Mouse (Mus musculus): ENCODE measurements around the gene Zfp982. TPM values are rescaled to one million over a fixed set of nuclear protein-coding genes. Genes with fewer than 3 reads are reported as not detected.
"Not testable (repeated sequence)": the region's sequence is repeated elsewhere in the genome, so short reads cannot be mapped to it uniquely, and the experiment has no call there.

Zfp982 gene
- polyA plus RNA-seq, 1 experiment from 2014 or later, result 4.8 TPM

DNA sequence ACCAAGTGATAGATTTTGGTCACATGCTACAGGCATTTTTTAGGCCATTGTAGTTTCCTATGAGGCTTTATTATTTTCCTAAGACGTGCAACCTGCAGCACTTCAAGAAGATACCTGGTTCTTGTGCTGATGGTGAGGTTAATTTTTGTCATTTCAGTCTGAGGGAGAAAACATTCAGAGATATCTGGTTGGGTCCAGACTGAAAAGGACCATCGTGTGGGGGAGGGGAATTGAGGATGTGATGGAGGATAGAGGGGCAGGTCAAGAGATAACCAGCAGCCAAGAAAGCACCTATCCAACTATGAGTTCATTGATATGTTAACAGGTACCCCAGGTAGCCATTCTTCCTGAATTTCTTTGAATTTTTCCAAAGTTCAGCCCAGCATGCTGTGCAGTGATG is 62.1 kb downstream of the Zfp982 start:
- ATAC-seq (ENCODE audit: insufficient read depth, low FRiP score); H3K36me3 ChIP-seq (ENCODE audit: control insufficient read depth, insufficient read depth, low read length); H3K4me1 ChIP-seq (ENCODE audit: control insufficient read depth, insufficient read depth, low read length); H3K27ac ChIP-seq (ENCODE audit: low read length); H3K4me3 ChIP-seq (replicated peaks; ENCODE audit: low read length); H3K27me3 ChIP-seq (ENCODE audit: control insufficient read depth, insufficient read depth, low read length); H3K4me2 ChIP-seq (ENCODE audit: low read depth, low read length); H3K9me3 ChIP-seq (replicated peaks; ENCODE audit: control insufficient read depth, low read length); H3K9ac ChIP-seq (ENCODE audit: low read length): not testable (repeated sequence)
- WGBS, result 68% methylated on average over 2 of the region's 2 CpGs

DNA sequence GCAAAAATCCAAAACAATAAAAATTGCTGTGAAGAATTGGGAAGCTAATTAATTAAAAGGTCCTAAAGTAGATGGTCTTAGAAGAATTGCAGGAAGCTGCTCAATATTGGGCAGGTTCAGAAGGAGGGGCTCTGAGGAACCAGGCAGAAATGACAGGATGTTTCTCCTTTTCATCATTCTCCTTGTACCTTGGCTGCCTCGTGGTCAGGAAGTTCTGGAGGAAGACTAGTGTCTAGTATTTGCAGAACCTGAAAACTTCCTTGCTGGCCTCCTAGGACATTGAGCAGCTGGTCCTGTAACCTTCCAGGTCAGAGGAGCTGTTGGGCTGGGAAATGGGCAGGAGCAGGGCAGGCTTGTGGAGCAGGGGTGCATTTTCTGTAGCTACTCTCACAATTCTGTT is 64.7 kb downstream of the Zfp982 start:
- H3K9ac ChIP-seq (ENCODE audit: low read length); ATAC-seq (ENCODE audit: insufficient read depth, low FRiP score); H3K4me3 ChIP-seq (replicated peaks; ENCODE audit: low read length); H3K9me3 ChIP-seq (replicated peaks; ENCODE audit: control insufficient read depth, low read length); H3K4me1 ChIP-seq (ENCODE audit: control insufficient read depth, insufficient read depth, low read length); H3K27ac ChIP-seq (ENCODE audit: low read length); H3K4me2 ChIP-seq (ENCODE audit: low read depth, low read length); H3K36me3 ChIP-seq (ENCODE audit: control insufficient read depth, insufficient read depth, low read length); H3K27me3 ChIP-seq (ENCODE audit: control insufficient read depth, insufficient read depth, low read length): not testable (repeated sequence)
- 50% methylated on average over 1 of the region's 1 CpGs for WGBS

GRCm38 (mm10) chr4:147558011-147558410 is 65.8 kb downstream of the Zfp982 start:
- H3K4me3 ChIP-seq (replicated peaks; ENCODE audit: low read length); H3K27me3 ChIP-seq (ENCODE audit: control insufficient read depth, insufficient read depth, low read length); H3K4me1 ChIP-seq (ENCODE audit: control insufficient read depth, insufficient read depth, low read length); H3K9ac ChIP-seq (ENCODE audit: low read length); H3K4me2 ChIP-seq (ENCODE audit: low read depth, low read length); H3K9me3 ChIP-seq (replicated peaks; ENCODE audit: control insufficient read depth, low read length); H3K36me3 ChIP-seq (ENCODE audit: control insufficient read depth, insufficient read depth, low read length); H3K27ac ChIP-seq (ENCODE audit: low read length); ATAC-seq (ENCODE audit: insufficient read depth, low FRiP score): not testable (repeated sequence)

- H3K4me3 ChIP-seq (replicated peaks; ENCODE audit: low read length); ATAC-seq (ENCODE audit: insufficient read depth, low FRiP score); H3K4me2 ChIP-seq (ENCODE audit: low read depth, low read length); H3K4me1 ChIP-seq (ENCODE audit: control insufficient read depth, insufficient read depth, low read length); H3K27me3 ChIP-seq (ENCODE audit: control insufficient read depth, insufficient read depth, low read length); H3K36me3 ChIP-seq (ENCODE audit: control insufficient read depth, insufficient read depth, low read length); H3K27ac ChIP-seq (ENCODE audit: low read length); H3K9ac ChIP-seq (ENCODE audit: low read length); H3K9me3 ChIP-seq (replicated peaks; ENCODE audit: control insufficient read depth, low read length): not testable (repeated sequence)
- 42% methylated on average over 1 of the region's 1 CpGs for WGBS
These were observed 66.9 kb downstream of the Zfp982 start for GRCm38 (mm10) chr4:147559096-147559495.

Other genes starting within 250 kb of the Zfp982 start
- gene Zfp988, start 186.7 kb upstream of the Zfp982 start, polyA plus RNA-seq (2015; fragmentation: Nextera tagmentation; extraction: Ambion mirVana), result 0.18 TPM in 1 of 2 replicates, not detected in the other
- not detected in 2 replicates for gene Zfp978, start 131.1 kb upstream of the Zfp982 start, polyA plus RNA-seq (2015; fragmentation: Nextera tagmentation; extraction: Ambion mirVana)
- 0.20 and 0.25 TPM in 2 replicates for gene Gm16503, start 47.8 kb downstream of the Zfp982 start, polyA plus RNA-seq (2015; fragmentation: Nextera tagmentation; extraction: Ambion mirVana)
- 0.19 and 0.32 TPM in 2 replicates for gene Zfp985, start 60.9 kb downstream of the Zfp982 start, polyA plus RNA-seq (2015; fragmentation: Nextera tagmentation; extraction: Ambion mirVana)
- gene Zfp979, start 150.1 kb downstream of the Zfp982 start, polyA plus RNA-seq (2015; fragmentation: Nextera tagmentation; extraction: Ambion mirVana), result 2.0 and 2.6 TPM in 2 replicates
- gene Zfp534, start 210.1 kb downstream of the Zfp982 start, polyA plus RNA-seq (2015; fragmentation: Nextera tagmentation; extraction: Ambion mirVana), result not detected in 2 replicates

All from stomach, embryonic 16.5 days (tissue).